ENCODE assay signal across 16 mouse cellular contexts in genomic region chr7:141299175-141299574, GRCm38 (mm10). TPM values are rescaled to one million over a fixed set of nuclear protein-coding genes. Genes with fewer than 3 reads are reported as not detected.
"Had no signal": no experiment of that assay in that cellular context is flagged by ENCODE, and none has a peak within 500 bp of the region (broad histone marks: within the 10 kb centered on the region; RNA-seq: fewer than 3 reads in every experiment).

No protein-coding gene starts in this region.

- H3K27ac ChIP-seq: limb, embryonic 13.5 days; liver, embryonic 15.5 days; macrophage; midbrain, embryonic 12.5 days; neural tube, embryonic 13.5 days had no signal

- DNase-seq: kidney, postnatal 25 days; lung, embryonic 14.5 days; lung, postnatal 14 days; retina, postnatal 1 day; right cerebral cortex, postnatal 14 days; thymus, postnatal 36 days had no signal

- H3K4me3 ChIP-seq: limb, embryonic 13.5 days; liver, embryonic 15.5 days; megakaryocyte, embryonic 14.5 days; midbrain, embryonic 12.5 days; neural tube, embryonic 13.5 days had no signal

RNA-seq across cellular contexts. Expression of gene Drd4, which starts 7.4 kb away (rescaled TPM):
- total RNA-seq: liver, adult 2 months had no signal
- polyA plus RNA-seq: liver, adult 2 months; liver, embryonic 15.5 days; macrophage had no signal

RNA-seq across cellular contexts. Expression of gene Sct, which starts 20.2 kb away (rescaled TPM):
- total RNA-seq: layer of hippocampus, postnatal 25 days; left cerebral cortex, postnatal 36 days; liver, adult 2 months had no signal
- polyA plus RNA-seq: liver, adult 2 months; macrophage had no signal

RNA-seq across cellular contexts. Expression of gene Cdhr5, which starts 22.6 kb away (rescaled TPM):
- total RNA-seq: layer of hippocampus, postnatal 25 days; left cerebral cortex, postnatal 36 days had no signal
- polyA plus RNA-seq: limb, embryonic 13.5 days; lung, embryonic 14.5 days; macrophage; midbrain, embryonic 12.5 days; midbrain, embryonic 16.5 days; neural tube, embryonic 13.5 days had no signal
